Mouse (Mus musculus): ENCODE measurements around the gene Antxr1.

DNA sequence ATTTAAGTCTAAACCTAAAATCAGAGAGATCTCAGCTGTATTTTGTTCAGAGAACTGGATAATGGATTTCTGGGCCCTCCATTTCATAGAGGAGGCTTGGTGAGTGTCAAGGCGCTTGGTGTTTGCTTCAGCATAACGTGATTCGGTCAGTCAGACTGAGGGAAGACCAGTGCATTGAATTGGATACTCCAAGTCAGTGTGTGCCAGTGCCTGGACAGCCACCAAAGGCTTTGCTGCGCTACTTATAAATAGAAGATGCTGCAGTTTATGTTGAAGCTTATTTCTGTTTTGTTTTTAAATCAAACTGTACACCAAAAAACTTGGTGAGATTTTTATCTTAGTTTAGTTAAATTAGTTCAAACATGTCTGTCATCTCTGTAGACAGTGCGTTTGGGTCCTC is 247.3 kb downstream of the Antxr1 start:
- TF ChIP-seq CTCF (IDR thresholded peaks at IDR 0.05; ENCODE audit: low read depth) (no peak), EP300 (optimal IDR thresholded peaks at IDR 0.05) (no peak)

Data from stomach, postnatal 0 days (tissue).